Mouse (Mus musculus): ENCODE data around the gene Krtap4-6. TPM values are rescaled to one million over a fixed set of nuclear protein-coding genes. Genes with fewer than 3 reads are reported as not detected.
"Not testable (repeated sequence)": the region's sequence is repeated elsewhere in the genome, so short reads cannot be mapped to it uniquely, and the experiment has no call there.

Gene Krtap4-6
- polyA plus RNA-seq, 1 experiment: not detected

DNA sequence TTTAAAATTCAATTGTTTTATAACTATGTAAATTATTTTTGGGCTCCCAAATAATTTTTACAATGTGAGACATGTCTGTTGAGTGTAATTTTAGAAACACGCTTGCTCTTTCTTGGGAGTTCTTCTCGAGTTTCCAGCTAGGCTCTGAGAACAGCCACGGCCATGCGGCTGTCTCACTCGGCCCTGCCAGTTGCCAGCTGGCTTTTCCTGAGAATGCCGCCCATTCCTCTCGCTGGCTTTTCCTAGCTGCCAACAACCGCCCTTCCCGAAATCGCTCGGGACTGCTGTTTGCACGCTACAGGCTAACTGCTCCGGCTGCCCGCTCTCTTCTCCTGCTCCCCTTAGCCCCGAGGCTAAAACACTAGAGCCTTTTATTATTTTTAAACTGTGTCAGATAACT lies 19.3 kb downstream of the Krtap4-6 start:
- no peak overlapping the region for H3K4me3 ChIP-seq (replicated peaks; ENCODE audit: control insufficient read depth, low read depth, low read length)
- TF ChIP-seq POLR2A (IDR thresholded peaks at IDR 0.05; ENCODE audit: borderline replicate concordance, control insufficient read depth, low read depth, low read length): no peak
- no peak for TF ChIP-seq CTCF (IDR thresholded peaks at IDR 0.05; ENCODE audit: control insufficient read depth, insufficient read depth, low read length)
- no peak overlapping the region for H3K27ac ChIP-seq (ENCODE audit: control insufficient read depth, insufficient read depth, low read depth, low read length, poor library complexity)
- WGBS: 83% methylated on average over 15 of the region's 15 CpGs
- H3K4me1 ChIP-seq (ENCODE audit: control insufficient read depth, insufficient read depth, low read length): no peaks in the 10 kb centered on the region

DNA sequence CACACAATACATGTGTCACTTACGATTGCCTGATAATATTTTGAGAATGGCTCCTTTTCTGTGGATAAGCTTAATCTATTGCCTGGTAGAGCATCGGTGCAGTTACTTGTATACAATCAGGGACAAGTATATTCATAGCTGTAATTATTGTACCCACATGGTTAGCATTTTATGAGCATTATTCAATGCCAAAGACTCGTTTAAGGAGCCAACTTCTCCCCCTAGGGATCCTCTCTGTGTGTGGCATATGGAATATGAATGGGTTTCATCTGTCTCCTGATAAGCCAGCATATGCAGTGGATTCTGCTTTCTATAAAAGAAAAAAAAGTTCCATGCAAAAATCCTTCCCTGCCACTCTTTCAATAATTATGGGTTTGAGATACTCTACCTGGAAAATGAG lies 21.4 kb downstream of the Krtap4-6 start:
- WGBS: 65% methylated on average over 3 of the region's 3 CpGs
- Histone ChIP-seq H3K4me3 (replicated peaks; ENCODE audit: control insufficient read depth, low read depth, low read length) (no peak overlapping the region), H3K27ac (ENCODE audit: control insufficient read depth, insufficient read depth, low read depth, low read length, poor library complexity) (no peak overlapping the region), H3K4me1 (ENCODE audit: control insufficient read depth, insufficient read depth, low read length) (no peaks in the 10 kb centered on the region)
- TF ChIP-seq POLR2A (IDR thresholded peaks at IDR 0.05; ENCODE audit: borderline replicate concordance, control insufficient read depth, low read depth, low read length) (no peak), CTCF (IDR thresholded peaks at IDR 0.05; ENCODE audit: control insufficient read depth, insufficient read depth, low read length) (no peak)

DNA sequence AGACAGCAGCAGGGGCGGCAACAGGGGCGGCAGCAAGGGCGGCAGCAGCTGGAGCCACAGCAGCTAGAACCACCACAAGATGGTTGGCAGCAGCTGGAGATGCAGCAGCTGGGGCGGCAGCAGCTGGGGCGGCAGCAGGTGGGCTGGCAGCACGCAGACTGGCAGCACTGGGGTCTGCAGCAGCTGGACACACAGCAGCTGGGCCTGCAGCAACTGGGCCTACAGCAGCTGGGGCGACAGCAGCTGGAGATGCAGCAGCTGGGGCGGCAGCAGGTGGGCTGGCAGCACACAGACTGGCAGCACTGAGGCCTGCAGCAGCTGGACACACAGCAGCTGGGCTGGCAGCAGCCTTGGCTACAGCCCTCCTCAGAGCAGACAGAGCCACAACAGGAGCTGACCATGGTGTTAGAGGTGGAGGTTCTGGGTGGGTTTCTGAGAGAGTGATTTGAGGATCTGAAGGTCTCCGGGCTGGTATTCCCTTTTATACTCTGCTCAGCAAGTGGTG lies 22.1 kb downstream of the Krtap4-6 start, which contains the start of gene Krtap4-7:
Gene Krtap4-7, minus strand, starts transcription at position 455 of the 505 bp plus-strand sequence.
- H3K4me3 ChIP-seq (replicated peaks; ENCODE audit: control insufficient read depth, low read depth, low read length); H3K27ac ChIP-seq (ENCODE audit: control insufficient read depth, insufficient read depth, low read depth, low read length, poor library complexity); H3K4me1 ChIP-seq (ENCODE audit: control insufficient read depth, insufficient read depth, low read length): not testable (repeated sequence)
- 70% methylated on average over 9 of the region's 9 CpGs for WGBS

DNA sequence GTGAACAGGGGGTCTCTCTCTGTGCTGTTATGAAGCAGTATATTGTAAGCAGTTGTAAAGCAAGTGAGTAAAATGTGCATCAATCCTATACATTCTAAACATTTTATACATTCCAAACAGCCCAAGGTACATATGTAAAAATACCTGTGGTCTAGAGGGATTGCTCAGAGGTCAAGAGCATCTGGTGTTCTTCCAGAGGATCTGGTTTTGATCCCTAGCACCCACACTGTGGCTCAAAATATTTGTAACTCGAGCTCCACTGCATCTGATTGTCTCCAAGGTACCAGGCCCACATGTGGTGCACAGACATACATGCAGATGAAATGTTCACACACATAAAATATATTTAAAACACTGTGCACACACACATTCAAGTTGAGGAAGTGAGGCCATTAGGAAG lies 24.8 kb downstream of the Krtap4-6 start:
- H3K4me3 ChIP-seq (replicated peaks; ENCODE audit: control insufficient read depth, low read depth, low read length): no peak overlapping the region
- 21% methylated on average over 1 of the region's 1 CpGs for WGBS
- H3K27ac ChIP-seq (ENCODE audit: control insufficient read depth, insufficient read depth, low read depth, low read length, poor library complexity): no peak overlapping the region
- no peaks in the 10 kb centered on the region for H3K4me1 ChIP-seq (ENCODE audit: control insufficient read depth, insufficient read depth, low read length)
- TF ChIP-seq POLR2A (IDR thresholded peaks at IDR 0.05; ENCODE audit: borderline replicate concordance, control insufficient read depth, low read depth, low read length): no peak
- TF ChIP-seq CTCF (IDR thresholded peaks at IDR 0.05; ENCODE audit: control insufficient read depth, insufficient read depth, low read length): no peak

DNA sequence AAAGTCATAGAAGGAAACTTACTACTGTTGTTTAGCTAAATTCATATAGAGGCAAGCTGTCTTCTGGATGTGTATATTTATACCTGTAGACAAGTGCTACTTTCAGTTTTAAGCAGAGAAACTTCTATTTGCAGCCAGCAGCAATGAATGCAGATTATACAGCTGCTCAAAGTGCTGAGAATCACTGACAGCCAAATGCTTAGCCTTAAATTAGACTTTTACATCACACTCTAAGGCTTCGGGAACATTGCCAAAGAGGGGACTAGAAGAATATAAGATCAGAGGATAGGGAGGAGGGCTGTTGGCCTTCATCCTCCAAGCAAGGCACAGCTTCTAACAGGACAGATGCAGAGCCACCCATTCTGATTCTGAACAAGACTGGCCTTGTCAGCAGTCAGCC lies 28.7 kb downstream of the Krtap4-6 start:
- TF ChIP-seq POLR2A (IDR thresholded peaks at IDR 0.05; ENCODE audit: borderline replicate concordance, control insufficient read depth, low read depth, low read length): no peak
- no peak for TF ChIP-seq CTCF (IDR thresholded peaks at IDR 0.05; ENCODE audit: control insufficient read depth, insufficient read depth, low read length)
- H3K27ac ChIP-seq (ENCODE audit: control insufficient read depth, insufficient read depth, low read depth, low read length, poor library complexity): no peak overlapping the region
- 68% methylated on average over 1 of the region's 1 CpGs for WGBS
- H3K4me1 ChIP-seq (ENCODE audit: control insufficient read depth, insufficient read depth, low read length): no peaks in the 10 kb centered on the region
- H3K4me3 ChIP-seq (replicated peaks; ENCODE audit: control insufficient read depth, low read depth, low read length): no peak overlapping the region

DNA sequence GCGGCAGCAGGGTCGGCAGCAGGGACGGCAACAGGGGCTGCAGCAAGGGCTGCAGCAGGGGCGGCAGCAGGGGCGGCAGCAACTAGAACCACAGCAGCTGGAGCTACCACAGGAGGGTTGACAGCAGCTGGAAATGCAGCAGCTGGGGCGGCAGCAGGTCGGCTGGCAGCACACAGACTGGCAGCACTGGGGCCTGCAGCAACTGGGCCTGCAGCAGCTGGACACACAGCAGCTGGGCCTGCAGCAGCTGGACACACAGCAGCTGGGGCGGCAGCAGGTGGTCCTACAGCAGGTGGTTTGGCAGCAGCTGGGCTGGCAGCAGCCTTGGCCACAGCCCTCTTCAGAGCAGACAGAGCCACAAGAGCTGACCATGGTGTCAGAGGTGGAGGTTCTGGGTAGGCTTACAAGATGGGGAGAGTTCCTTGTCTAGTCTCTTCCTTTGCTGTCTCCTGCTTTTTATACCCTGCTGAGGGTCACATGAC lies 31.1 kb downstream of the Krtap4-6 start, which contains the start of gene Krtap4-2:
Gene Krtap4-2, minus strand, starts transcription at position 432 of the 482 bp plus-strand sequence.
- TF ChIP-seq CTCF (IDR thresholded peaks at IDR 0.05; ENCODE audit: control insufficient read depth, insufficient read depth, low read length): no peak
- Histone ChIP-seq H3K4me3 (replicated peaks; ENCODE audit: control insufficient read depth, low read depth, low read length) (no peak within 1 kb of the TSS), H3K27ac (ENCODE audit: control insufficient read depth, insufficient read depth, low read depth, low read length, poor library complexity) (no peak within 1 kb of the TSS), H3K4me1 (ENCODE audit: control insufficient read depth, insufficient read depth, low read length) (no peaks in the 10 kb centered on the region)
- whole genome bisulfite sequencing: 52% methylated on average over 8 of the region's 8 CpGs

DNA sequence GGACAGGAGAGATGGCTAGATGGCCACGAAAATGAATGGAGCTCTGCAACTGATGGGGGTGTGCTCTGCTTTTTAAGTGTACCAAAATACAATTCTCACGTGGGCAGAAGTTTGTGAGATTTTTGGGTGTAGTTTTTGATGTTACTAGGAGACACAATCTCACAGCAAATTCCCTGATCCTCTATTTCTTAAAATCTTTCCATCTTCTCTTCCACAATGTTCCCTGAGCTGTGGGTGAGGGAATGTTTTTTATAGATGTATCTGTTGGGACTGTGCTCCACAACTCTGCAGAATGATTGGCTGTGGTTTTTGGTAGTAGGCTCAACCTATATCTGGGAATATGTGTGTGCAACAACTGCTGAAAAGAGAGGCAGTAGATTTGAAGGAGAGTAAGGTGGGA lies 32.5 kb downstream of the Krtap4-6 start:
- H3K4me3 ChIP-seq (replicated peaks; ENCODE audit: control insufficient read depth, low read depth, low read length): no peak overlapping the region
- no peak for TF ChIP-seq CTCF (IDR thresholded peaks at IDR 0.05; ENCODE audit: control insufficient read depth, insufficient read depth, low read length)
- no peak for TF ChIP-seq POLR2A (IDR thresholded peaks at IDR 0.05; ENCODE audit: borderline replicate concordance, control insufficient read depth, low read depth, low read length)
- 40% methylated on average over 2 of the region's 2 CpGs for WGBS
- H3K27ac ChIP-seq (ENCODE audit: control insufficient read depth, insufficient read depth, low read depth, low read length, poor library complexity): no peak overlapping the region
- H3K4me1 ChIP-seq (ENCODE audit: control insufficient read depth, insufficient read depth, low read length): no peaks in the 10 kb centered on the region

DNA sequence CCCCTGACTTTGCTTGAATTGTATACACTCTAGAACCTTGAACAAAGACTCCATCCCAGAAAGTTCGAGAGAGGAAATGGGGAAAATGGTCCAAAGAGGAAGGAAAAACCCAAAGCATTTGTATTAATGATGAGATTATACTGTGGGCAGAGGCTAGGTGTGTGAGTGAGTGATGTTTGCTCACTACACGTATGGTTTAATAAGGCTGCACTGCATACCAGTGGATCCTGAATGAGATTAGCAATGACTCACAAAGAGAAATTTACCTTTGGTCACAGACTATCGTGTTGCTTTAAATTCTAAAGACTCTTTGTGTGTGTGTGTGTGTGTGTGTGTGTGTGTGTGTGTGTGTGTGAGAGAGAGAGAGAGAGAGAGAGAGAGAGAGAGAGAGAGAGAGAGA lies 34.9 kb downstream of the Krtap4-6 start:
- Histone ChIP-seq H3K4me3 (replicated peaks; ENCODE audit: control insufficient read depth, low read depth, low read length) (no peak overlapping the region), H3K27ac (ENCODE audit: control insufficient read depth, insufficient read depth, low read depth, low read length, poor library complexity) (no peak overlapping the region), H3K4me1 (ENCODE audit: control insufficient read depth, insufficient read depth, low read length) (no peaks in the 10 kb centered on the region)
- no peak for TF ChIP-seq POLR2A (IDR thresholded peaks at IDR 0.05; ENCODE audit: borderline replicate concordance, control insufficient read depth, low read depth, low read length)
- no peak for TF ChIP-seq CTCF (IDR thresholded peaks at IDR 0.05; ENCODE audit: control insufficient read depth, insufficient read depth, low read length)
- 63% methylated on average over 3 of the region's 3 CpGs for WGBS

DNA sequence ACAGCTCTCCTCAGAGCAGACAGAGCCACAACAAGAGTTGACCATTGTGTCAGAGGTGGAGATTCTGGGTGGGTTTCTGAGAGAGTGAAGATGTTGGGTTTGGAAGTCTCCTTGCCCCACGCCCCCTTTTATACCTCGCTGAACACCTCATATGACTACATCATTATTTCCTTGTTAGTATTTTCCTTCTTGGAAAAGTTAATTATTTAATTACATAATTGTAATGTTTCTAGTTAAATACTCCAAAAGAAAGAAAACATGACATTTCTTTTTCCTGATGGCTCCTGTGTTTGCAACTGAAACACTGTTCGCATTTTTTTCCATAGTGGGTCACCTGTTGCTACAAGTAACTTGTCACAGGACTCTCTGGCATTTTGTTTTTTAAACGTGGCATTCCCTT lies 37.6 kb downstream of the Krtap4-6 start, which contains the start of gene Krtap4-1:
Gene Krtap4-1, minus strand, starts transcription at position 101 of the 400 bp plus-strand sequence.
- no peak within 1 kb of the TSS for H3K27ac ChIP-seq (ENCODE audit: control insufficient read depth, insufficient read depth, low read depth, low read length, poor library complexity)
- H3K4me3 ChIP-seq (replicated peaks; ENCODE audit: control insufficient read depth, low read depth, low read length): no peak within 1 kb of the TSS
- TF ChIP-seq CTCF (IDR thresholded peaks at IDR 0.05; ENCODE audit: control insufficient read depth, insufficient read depth, low read length): no peak
- TF ChIP-seq POLR2A (IDR thresholded peaks at IDR 0.05; ENCODE audit: borderline replicate concordance, control insufficient read depth, low read depth, low read length): no peak
- WGBS: 81% methylated on average over 4 of the region's 4 CpGs
- H3K4me1 ChIP-seq (ENCODE audit: control insufficient read depth, insufficient read depth, low read length): no peaks in the 10 kb centered on the region

Measured in bone marrow, adult 2 months (tissue).